In genomic region chr1:180427685-180428084, GRCm38 (mm10) we compare ENCODE assay signal across 11 mouse cellular contexts. TPM values are rescaled to one million over a fixed set of nuclear protein-coding genes. Genes with fewer than 3 reads are reported as not detected.
A peak's percentile ranks its signal among the peaks of the same experiment; 100 is the strongest.
DNase-seq lines count a peak whose midpoint lies in the region; ATAC-seq and TF ChIP-seq lines count a peak whose summit lies in the region.
"Had no signal": no experiment of that assay in that cellular context is flagged by ENCODE, and none has a peak within 500 bp of the region (broad histone marks: within the 10 kb centered on the region; RNA-seq: fewer than 3 reads in every experiment).

No protein-coding gene starts in this region.

- H3K4me3 ChIP-seq in heart, embryonic 13.5 days = no peak overlapping the region
- no peak overlapping the region for H3K4me3 ChIP-seq in lung, embryonic 16.5 days (ENCODE audit: low read length)
- no peak overlapping the region; the same call in 1 of the 2 replicates for H3K4me3 ChIP-seq in layer of hippocampus, adult 2 months
- H3K4me3 ChIP-seq in stomach, embryonic 16.5 days (replicated peaks; ENCODE audit: low read length) = no peak overlapping the region
- H3K4me3 ChIP-seq: liver, embryonic 13.5 days had no signal

- peaks cover 34% of the 10 kb centered on the region for H3K27me3 ChIP-seq in heart, embryonic 13.5 days (replicated peaks)
- H3K27me3 ChIP-seq in lung, embryonic 16.5 days (ENCODE audit: control insufficient read depth, insufficient read depth, low read depth, low read length) = no peaks in the 10 kb centered on the region
- 0 out of 2 replicates have a peak, but pooled peaks cover 3% of the 10 kb centered on the region for H3K27me3 ChIP-seq in stomach, embryonic 16.5 days (ENCODE audit: control insufficient read depth, insufficient read depth, low read length)

- H3K9ac ChIP-seq in heart, embryonic 13.5 days = peak overlapping the region; percentile 17; the same call in 1 of the 2 replicates
- 0 out of 2 replicates have a peak overlapping the region, but pooled peaks have one; percentile 1 for H3K9ac ChIP-seq in lung, embryonic 16.5 days (ENCODE audit: low read length)
- H3K9ac ChIP-seq in stomach, embryonic 16.5 days (ENCODE audit: low read length) = peak overlapping the region; percentile 53; the same call in 1 of the 2 replicates
- H3K9ac ChIP-seq: hindbrain, embryonic 14.5 days; liver, embryonic 13.5 days had no signal

- H3K4me2 ChIP-seq in heart, embryonic 13.5 days = peak overlapping the region; percentile 38
- H3K4me2 ChIP-seq in lung, embryonic 16.5 days (ENCODE audit: low read depth, low read length) = no peak overlapping the region
- peak overlapping the region; percentile 34; the same call in 1 of the 2 replicates for H3K4me2 ChIP-seq in stomach, embryonic 16.5 days (ENCODE audit: low read depth, low read length)
- H3K4me2 ChIP-seq: hindbrain, embryonic 14.5 days; liver, embryonic 13.5 days had no signal

- ATAC-seq in heart, embryonic 13.5 days (ENCODE audit: extremely low read depth, insufficient number of reproducible peaks, low FRiP score, low TSS enrichment) = no peak
- peak; percentile 13; the same call in 1 of the 2 replicates for ATAC-seq in lung, embryonic 16.5 days (ENCODE audit: low read depth)
- no peak for ATAC-seq in stomach, embryonic 16.5 days (ENCODE audit: insufficient read depth, low FRiP score)
- ATAC-seq: midbrain, embryonic 16.5 days had no signal

- peaks cover 27% of the 10 kb centered on the region for H3K4me1 ChIP-seq in heart, embryonic 13.5 days
- peaks cover 5% of the 10 kb centered on the region for H3K4me1 ChIP-seq in lung, embryonic 16.5 days (replicated peaks; ENCODE audit: control insufficient read depth, insufficient read depth, low read length)
- peaks cover 13% of the 10 kb centered on the region for H3K4me1 ChIP-seq in stomach, embryonic 16.5 days (ENCODE audit: control insufficient read depth, insufficient read depth, low read length)

- H3K27ac ChIP-seq in heart, embryonic 13.5 days (replicated peaks) = peak overlapping the region; percentile 43
- no peak overlapping the region for H3K27ac ChIP-seq in lung, embryonic 16.5 days (ENCODE audit: low read length)
- peak overlapping the region; percentile 80 for H3K27ac ChIP-seq in layer of hippocampus, adult 2 months
- peak overlapping the region; percentile 56 for H3K27ac ChIP-seq in stomach, embryonic 16.5 days (ENCODE audit: low read length)
- H3K27ac ChIP-seq: hindbrain, embryonic 14.5 days; liver, embryonic 13.5 days had no signal

- TF ChIP-seq CTCF in layer of hippocampus, adult 2 months (conservative IDR thresholded peaks at IDR 0.05) = no peak

- WGBS in heart, embryonic 13.5 days = 51% methylated on average over 10 of the region's 10 CpGs
- WGBS in lung, embryonic 16.5 days = 58% methylated on average over 10 of the region's 10 CpGs
- 57% methylated on average over 10 of the region's 10 CpGs for WGBS in stomach, embryonic 16.5 days

- DNase-seq in heart, postnatal 10 days = no peak
- no peak for DNase-seq in lung, postnatal 14 days
- peak; percentile 70 to 72 for DNase-seq in layer of hippocampus, adult 2 months (ENCODE audit: low spot score in 2 of 2)
- DNase-seq in spleen, postnatal 14 days (ENCODE audit: low spot score in 2 of 2) = no peak
- DNase-seq: liver, embryonic 13.5 days had no signal

- H3K9me3 ChIP-seq in heart, embryonic 13.5 days = no peaks in the 10 kb centered on the region
- H3K9me3 ChIP-seq in lung, embryonic 16.5 days (ENCODE audit: control insufficient read depth, low read length) = no peaks in the 10 kb centered on the region
- no peaks in the 10 kb centered on the region for H3K9me3 ChIP-seq in stomach, embryonic 16.5 days (replicated peaks; ENCODE audit: control insufficient read depth, low read length)
- H3K9me3 ChIP-seq: G1E; liver, embryonic 13.5 days had no signal

- H3K36me3 ChIP-seq in heart, embryonic 13.5 days = no peaks in the 10 kb centered on the region
- no peaks in the 10 kb centered on the region for H3K36me3 ChIP-seq in lung, embryonic 16.5 days (ENCODE audit: control insufficient read depth, insufficient read depth, low read length)
- H3K36me3 ChIP-seq in stomach, embryonic 16.5 days (ENCODE audit: control insufficient read depth, insufficient read depth, low read length) = no peaks in the 10 kb centered on the region
- H3K36me3 ChIP-seq: liver, embryonic 13.5 days had no signal

- intact Hi-C loops in heart, postnatal 10 days (cut with DNase I) = loop anchor here (1.0 to 10.0 kb wide), 3 partner anchors 91 to 253 kb away; no protein-coding TSS in a partner anchor

RNA-seq across cellular contexts. Expression of gene Stum, which starts 55.6 kb away (rescaled TPM):
- 0.43 and 0.44 TPM in 2 replicates for polyA plus RNA-seq in heart, embryonic 13.5 days (2015; fragmentation: Nextera tagmentation; extraction: Ambion mirVana)
- 1 to 10 TPM; 1.2 to 1.8 TPM for total RNA-seq in heart, postnatal 10 days (2021)
- 0.08 and 0.33 TPM in 2 replicates for polyA plus RNA-seq in lung, embryonic 16.5 days (2015; fragmentation: Nextera tagmentation; extraction: Ambion mirVana)
- total RNA-seq in layer of hippocampus, adult 2 months (2021) = 100 to 1,000 TPM; 298 to 309 TPM
- 1.1 and 1.5 TPM in 2 replicates for polyA plus RNA-seq in stomach, embryonic 16.5 days (2015; fragmentation: Nextera tagmentation; extraction: Ambion mirVana)
- polyA plus RNA-seq: G1E had no signal

Comparison
In these comparisons a context has a peak if more than half of its experiments do, and no peak if none do; other contexts are left out.
1. H3K9ac ChIP-seq: peak in every context shown above with its lines; median percentile 53 in stomach, embryonic 16.5 days; 17 in heart, embryonic 13.5 days; 1 in lung, embryonic 16.5 days.
2. DNase-seq: peak in layer of hippocampus, adult 2 months (2 of 2); none in heart, postnatal 10 days (0 of 2), lung, postnatal 14 days (single experiment) and spleen, postnatal 14 days (0 of 2).